Mouse (Mus musculus) CH12.LX (cell line): ENCODE measurements around the gene Cbwd1. TPM values are rescaled to one million over a fixed set of nuclear protein-coding genes. Genes with fewer than 3 reads are reported as not detected.

Experiments
- DNase-seq: peaks from one replicate; pipeline ENCODE4 v3.0.0-alpha.2; 2013; ENCODE audit errors: extremely low read depth
- H3K27ac ChIP-seq: 2 replicates; pipeline ENCODE4 v1.5.1; 2012; ENCODE audit warnings: low read depth, mild to moderate bottlenecking, control low read depth, moderate library complexity; ENCODE audit not compliant: insufficient read depth
- H3K27me3 ChIP-seq: replicated peaks from 2 replicates; pipeline ENCODE3; 2012; ENCODE audit warnings: inconsistent platforms
- H3K36me3 ChIP-seq, 2 experiments: replicated peaks in 1 of 2; 2 replicates each; pipeline versions ENCODE3 to v1.6.1; 2012; ENCODE audit warnings: inconsistent platforms in 1 of 2, low read length in 1 of 2, mild to moderate bottlenecking in 1 of 2, mixed read lengths in 1 of 2, moderate library complexity in 1 of 2; ENCODE audit not compliant: control insufficient read depth in 1 of 2, insufficient read depth in 1 of 2
- H3K4me1 ChIP-seq, 2 experiments: 2 replicates each; pipeline ENCODE4 v1.6.1; 2012; ENCODE audit warnings: inconsistent platforms in 1 of 2, moderate library complexity in 1 of 2; ENCODE audit not compliant: insufficient read depth in 2 of 2, control insufficient read depth in 1 of 2
- H3K4me2 ChIP-seq: 2 replicates; pipeline ENCODE4 v1.6.1; 2012; ENCODE audit warnings: low read depth, mild to moderate bottlenecking, control low read depth; ENCODE audit not compliant: poor library complexity, insufficient read depth, severe bottlenecking
- H3K4me3 ChIP-seq, 3 experiments: fragments of 150-350 bp in 1 of 3; sonication (generic) in 1 of 3; replicated peaks in 1 of 3; 2 replicates each; pipeline versions ENCODE3 to v1.5.1; 2011 to 2012; ENCODE audit warnings: low read depth in 2 of 3, low read length in 2 of 3, mild to moderate bottlenecking in 2 of 3, moderate library complexity in 2 of 3, control low read depth in 1 of 3, improper control_type of control experiment in 1 of 3, inconsistent platforms in 1 of 3, mixed read lengths in 1 of 3; ENCODE audit not compliant: poor library complexity in 1 of 3
- H3K79me2 ChIP-seq: replicated peaks from 2 replicates; pipeline ENCODE4 v1.6.1; 2012; ENCODE audit warnings: mild to moderate bottlenecking, moderate library complexity; ENCODE audit not compliant: control insufficient read depth, poor library complexity, insufficient read depth, severe bottlenecking; ENCODE audit errors: extremely low read depth
- H3K9ac ChIP-seq: 2 replicates; pipeline ENCODE4 v1.6.1; 2012; ENCODE audit warnings: low read depth, mild to moderate bottlenecking, control low read depth, moderate library complexity; ENCODE audit not compliant: insufficient read depth
- H3K9me3 ChIP-seq: replicated peaks from 2 replicates; pipeline ENCODE3; 2012; ENCODE audit warnings: low read length, inconsistent platforms, mixed read lengths
- BHLHE40 ChIP-seq: IDR thresholded peaks from 2 replicates; pipeline ENCODE4 v1.6.1; 2011; ENCODE audit warnings: mild to moderate bottlenecking, low read depth, low read length, improper control_type of control experiment
- CHD1 ChIP-seq: IDR thresholded peaks from 2 replicates; pipeline ENCODE4 v1.6.1; 2012; ENCODE audit warnings: low read depth, low read length, improper control_type of control experiment, inconsistent platforms
- E2F4 ChIP-seq: IDR thresholded peaks from 2 replicates; pipeline ENCODE4 v1.6.1; 2011; ENCODE audit warnings: low read depth, low read length, improper control_type of control experiment; ENCODE audit not compliant: insufficient replicate concordance
- HCFC1 ChIP-seq: IDR thresholded peaks from 2 replicates; pipeline ENCODE4 v1.6.1; 2012; ENCODE audit warnings: low read depth, mild to moderate bottlenecking, inconsistent platforms, low read length, improper control_type of control experiment
- JUND ChIP-seq: conservative IDR thresholded peaks from 2 replicates; pipeline ENCODE4 v1.6.1; 2011; ENCODE audit warnings: low read depth, low read length, improper control_type of control experiment
- MEF2A ChIP-seq: IDR thresholded peaks from 2 replicates; pipeline ENCODE4 v1.6.1; 2014; ENCODE audit warnings: low read depth, mild to moderate bottlenecking, inconsistent platforms, low read length, improper control_type of control experiment, borderline replicate concordance
- MYC ChIP-seq: IDR thresholded peaks from 2 replicates; pipeline ENCODE4 v1.6.1; 2011; ENCODE audit warnings: low read depth, mild to moderate bottlenecking, improper control_type of control experiment, low read length
- RAD21 ChIP-seq: IDR thresholded peaks from 2 replicates; pipeline ENCODE4 v1.6.1; 2011; ENCODE audit warnings: low read depth, mild to moderate bottlenecking, low read length, improper control_type of control experiment, moderate library complexity
- SMC3 ChIP-seq: IDR thresholded peaks from 2 replicates; pipeline ENCODE4 v1.6.1; 2011; ENCODE audit warnings: low read depth, low read length, improper control_type of control experiment
- USF2 ChIP-seq: conservative IDR thresholded peaks from 2 replicates; pipeline ENCODE4 v1.6.1; 2011; ENCODE audit warnings: low read depth, low read length, improper control_type of control experiment
- dilution Hi-C: fragments of 300-500 bp; cut with MboI; formaldehyde crosslinking; loops from 2 replicates; pipeline ENCODE4 v1.14.3; 2020; ENCODE audit warnings: low sequenced_read_pairs; ENCODE audit not compliant: extremely low pct_unique_long_range_greater_than_20kb, extremely low pct_ligation_motif_present
- in situ Hi-C: fragments of 300-500 bp; cut with MboI; formaldehyde crosslinking; loops from 3 replicates; pipeline ENCODE4 v1.14.3; 2019; ENCODE audit warnings: low sequenced_read_pairs, low pct_ligation_motif_present, low pct_unique_long_range_greater_than_20kb, mixed read lengths
- polyA plus RNA-seq: library from polyadenylated mRNA; unstranded; fragments of >175 nt; gene quantifications from 2 replicates; pipeline ENCODE4 v1.2.1, GENCODE M21; 2012; ENCODE audit warnings: low read depth; ENCODE audit not compliant: insufficient read length
- total RNA-seq, 2 experiments: library from RNA; depleted of rRNA; stranded (reverse); fragments of 300-350 nt in 1 of 2; fragments of >200 nt in 1 of 2; gene quantifications; 2 replicates each; pipeline ENCODE4 v1.2.3; 2012 to 2014

Gene Cbwd1
- total and polyA plus RNA-seq, 3 experiments, result 21.6 to 50.9 (median 26.3) TPM

GRCm38 (mm10) chr19:24999201-24999886 is 37.9 kb upstream of the Cbwd1 start, which contains the start of gene Dock8 (continued):
- no peak for TF ChIP-seq USF2
- no peak for TF ChIP-seq E2F4
- peak; percentile 34 for TF ChIP-seq RAD21
- TF ChIP-seq, all 38 proteins: peak for 14

- no peaks in the 10 kb centered on the region for H3K9me3 ChIP-seq
- no peak overlapping the region for H3K4me3 ChIP-seq
- no peaks in the 10 kb centered on the region for H3K79me2 ChIP-seq
- TF ChIP-seq USF2, result no peak
- TF ChIP-seq MYC, result 0 out of 2 replicates have a peak, but pooled peaks have one; percentile 27
- 0 out of 2 replicates have a peak, but pooled peaks have one; percentile 29 for TF ChIP-seq MEF2A
- TF ChIP-seq, all 38 proteins: peak for 2
- dilution Hi-C loops, result no loop called here
- DNase-seq, result no peak
- no peak overlapping the region for H3K9ac ChIP-seq
- in situ Hi-C loops, result no loop called here
- no peaks in the 10 kb centered on the region for H3K36me3 ChIP-seq
- peak overlapping the region; percentile 72 for H3K4me2 ChIP-seq
- no peak overlapping the region for H3K27ac ChIP-seq
- peaks cover 33% of the 10 kb centered on the region for H3K27me3 ChIP-seq
- H3K4me1 ChIP-seq, result peaks cover 7 to 36% of the 10 kb centered on the region in 2 experiments
Measured at GRCm38 (mm10) chr19:24998561-24998960, 37.2 kb upstream of the Cbwd1 start.

- H3K4me1 ChIP-seq, result peaks cover 7 to 31% of the 10 kb centered on the region in 2 experiments
Measured at GRCm38 (mm10) chr19:24996815-24997704, 35.6 kb upstream of the Cbwd1 start.

More at GRCm38 (mm10) chr19:24996815-24997704, 35.6 kb upstream of the Cbwd1 start:
- no peak overlapping the region for H3K27ac ChIP-seq
- no peak overlapping the region for H3K9ac ChIP-seq
- DNase-seq, result no peak
- no peaks in the 10 kb centered on the region for H3K79me2 ChIP-seq
- no peak overlapping the region for H3K4me2 ChIP-seq
- no peak for TF ChIP-seq SMC3
- no peak for TF ChIP-seq BHLHE40
- TF ChIP-seq HCFC1, result no peak
- TF ChIP-seq USF2, result no peak
- no peak for TF ChIP-seq JUND
- no peak for TF ChIP-seq CHD1
- in situ Hi-C loops (no loop called here), dilution Hi-C loops (no loop called here)
- no peaks in the 10 kb centered on the region for H3K36me3 ChIP-seq
- H3K27me3 ChIP-seq, result peaks cover 33% of the 10 kb centered on the region
- no peaks in the 10 kb centered on the region for H3K9me3 ChIP-seq
- H3K4me3 ChIP-seq, result no peak overlapping the region
